Mouse (Mus musculus) small intestine, adult 10 weeks (tissue): ENCODE measurements around the gene Cstl1. TPM values are rescaled to one million over a fixed set of nuclear protein-coding genes. Genes with fewer than 3 reads are reported as not detected.

Experiments used
- polyA plus RNA-seq: library from polyadenylated mRNA; stranded (reverse); fragments of 350-450 nt; fragmentation: Illumina TruSeq; extraction: RNeasy Lipid Tissue Mini Kit (QIAGEN cat#74804); gene quantifications from one replicate; pipeline ENCODE4 v1.2.3, GENCODE M21; 2014; ENCODE audit warnings: low replicate concordance

Gene Cstl1
- polyA plus RNA-seq: not detected

GRCm38 (mm10) chr2:148750058-148750457, at the start of gene Cstl1:
Cstl1 (plus strand) TSS chr2:148750358.

GRCm38 (mm10) chr2:148732327-148733000, 17.7 kb upstream of the Cstl1 start, which contains the start of gene Napb:
Napb (minus strand) TSS chr2:148732467.

DNA sequence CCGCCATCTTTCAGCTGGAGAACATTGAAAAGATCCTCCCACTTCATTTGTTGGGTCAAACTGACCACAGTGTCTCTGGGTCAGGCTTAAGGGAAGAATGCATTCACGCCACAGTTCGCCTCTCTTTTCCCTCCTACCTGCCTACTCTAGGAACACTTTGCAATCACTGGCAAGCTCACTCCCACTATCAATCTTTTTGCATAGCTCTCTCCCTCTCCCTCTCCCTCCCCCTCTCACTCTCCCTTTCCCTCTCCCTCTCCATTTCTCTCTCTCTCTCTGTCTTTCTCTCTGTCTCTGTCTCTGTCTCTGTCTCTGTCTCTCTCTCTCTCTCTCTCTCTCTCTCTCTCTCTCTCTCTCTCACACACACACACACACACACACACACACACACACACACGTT, 21.2 kb downstream of the Cstl1 start, which contains the start of gene Cst11:
Gene Cst11, minus strand, starts transcription at position 101 of the 400 bp plus-strand sequence.

GRCm38 (mm10) chr2:148781709-148782108, 31.6 kb downstream of the Cstl1 start, which contains the start of gene 8030411F24Rik:
8030411F24Rik (plus strand) TSS chr2:148782009.

DNA sequence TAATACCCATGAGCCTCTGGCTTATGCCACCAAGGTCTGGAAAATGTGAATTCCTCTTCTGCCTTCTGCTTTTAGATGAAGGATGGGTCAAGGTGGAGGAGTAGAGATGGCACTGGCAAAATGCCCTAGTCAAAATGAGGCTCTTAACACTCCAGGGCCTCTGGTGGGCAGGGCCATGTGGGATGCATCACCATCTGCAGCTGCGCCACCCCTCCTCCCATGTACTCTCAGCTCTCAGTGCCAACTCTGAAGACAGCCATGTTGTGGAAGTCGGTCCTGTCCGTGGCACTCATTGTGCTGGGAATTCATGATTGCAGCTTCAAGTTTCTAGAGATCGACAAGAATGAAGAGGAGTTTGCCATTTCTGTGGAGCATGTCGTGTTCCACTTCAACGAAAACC, 39.0 kb downstream of the Cstl1 start, which contains the start of gene Cst12:
Gene Cst12, plus strand, starts transcription at position 220 of the 400 bp plus-strand sequence.

GRCm38 (mm10) chr2:148798485-148798884, 48.3 kb downstream of the Cstl1 start, which contains the start of gene Cst8:
Cst8 (plus strand) TSS chr2:148798785.

Other genes with a start within 250 kb of the Cstl1 start
- 3.6 TPM for gene Nxt1, start 77.8 kb upstream of the Cstl1 start, polyA plus RNA-seq
- gene Gzf1, start 69.3 kb upstream of the Cstl1 start, polyA plus RNA-seq: 35.3 TPM
- gene Napb, start 17.9 kb upstream of the Cstl1 start, polyA plus RNA-seq: 2.8 TPM
- not detected for gene Cst11, start 21.1 kb downstream of the Cstl1 start, polyA plus RNA-seq
- not detected for gene 8030411F24Rik, start 31.7 kb downstream of the Cstl1 start, polyA plus RNA-seq
- not detected for gene Cst12, start 39.0 kb downstream of the Cstl1 start, polyA plus RNA-seq
- gene Cst8, start 48.4 kb downstream of the Cstl1 start, polyA plus RNA-seq: not detected
- not detected for gene Cst13, start 69.7 kb downstream of the Cstl1 start, polyA plus RNA-seq
- gene Cst9, start 84.8 kb downstream of the Cstl1 start, polyA plus RNA-seq: not detected
- not detected for gene 9230104L09Rik, start 114.7 kb downstream of the Cstl1 start, polyA plus RNA-seq
- gene Cst3, start 125.3 kb downstream of the Cstl1 start, polyA plus RNA-seq: 4.9 TPM